Mouse (Mus musculus) ES-E14 (cell line): ENCODE measurements around the gene Tsc22d1.

Experiments
- HCFC1 ChIP-seq: IDR thresholded peaks from 2 replicates; pipeline ENCODE4 v1.6.1; 2012; ENCODE audit warnings: low read length, inconsistent platforms, borderline replicate concordance; ENCODE audit not compliant: insufficient read depth
- MAFK ChIP-seq: IDR thresholded peaks from 2 replicates; pipeline ENCODE4 v1.6.1; 2014; ENCODE audit warnings: mild to moderate bottlenecking, low read depth, low read length, inconsistent platforms; ENCODE audit not compliant: insufficient read depth
- ZC3H11A ChIP-seq: IDR thresholded peaks from 2 replicates; pipeline ENCODE4 v1.6.1; 2012; ENCODE audit warnings: low read depth, mild to moderate bottlenecking, inconsistent platforms, low read length, borderline replicate concordance
- ZNF384 ChIP-seq: IDR thresholded peaks from 2 replicates; pipeline ENCODE4 v1.6.1; 2012; ENCODE audit warnings: low read depth, low read length, inconsistent platforms

DNA sequence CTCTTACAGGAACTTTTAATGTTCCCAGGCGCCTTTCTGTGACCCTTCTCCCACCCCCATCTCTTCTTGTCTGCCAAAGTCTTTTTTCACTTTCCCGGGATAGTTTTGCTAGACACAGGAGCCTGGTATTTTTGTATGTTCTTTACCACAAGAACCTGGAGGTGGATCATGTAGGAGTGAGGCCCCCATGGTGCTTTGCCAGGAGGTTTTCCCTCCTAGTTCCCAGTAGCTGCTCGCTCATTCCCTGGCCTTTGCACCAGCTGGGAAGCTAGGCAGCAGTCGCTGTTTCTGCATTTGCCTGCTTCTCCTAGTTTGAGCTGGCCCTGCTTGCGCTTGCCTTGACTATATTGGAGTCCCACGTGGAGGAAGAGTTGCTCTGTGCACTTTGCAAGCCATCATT lies 36.2 kb downstream of the Tsc22d1 start:
- TF ChIP-seq HCFC1 (no peak), MAFK (no peak), ZC3H11A (no peak), ZNF384 (no peak)
